Mouse (Mus musculus): ENCODE measurements around the gene Nav2. TPM values are rescaled to one million over a fixed set of nuclear protein-coding genes. Genes with fewer than 3 reads are reported as not detected.

Nav2 gene
- total and polyA plus RNA-seq, 2 experiments from 2014 or later = 16.3 to 44.0 TPM

DNA sequence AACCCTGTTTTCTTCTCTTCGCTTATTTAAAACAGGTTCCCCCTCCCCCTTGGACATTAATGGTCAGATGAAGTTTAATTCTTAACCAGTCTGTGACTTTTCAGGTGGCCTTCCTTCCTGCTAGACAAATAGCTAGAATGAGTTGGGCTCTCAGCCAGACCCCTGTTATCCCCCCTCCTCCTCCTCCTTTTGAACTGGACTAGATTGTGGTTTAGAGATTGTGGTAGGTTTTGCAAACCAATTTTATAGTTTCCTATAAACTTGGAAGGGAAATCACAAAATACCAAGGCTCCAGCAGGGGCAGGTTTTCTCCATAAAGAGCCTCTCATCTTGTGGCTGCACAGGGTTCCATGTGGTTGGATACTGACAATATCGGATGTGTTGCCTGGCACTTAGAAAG, 606.5 kb downstream of the Nav2 start:
- Histone ChIP-seq H3K9me3 (ENCODE audit: low read length) (no peaks in the 10 kb centered on the region), H3K4me3 (ENCODE audit: low read depth, low read length) (no peak overlapping the region), H3K4me2 (ENCODE audit: low read depth) (no peak overlapping the region), H3K27ac (ENCODE audit: low read depth, low read length) (no peak overlapping the region), H3K9ac (no peak overlapping the region), H3K4me1 (ENCODE audit: insufficient read depth) (no peaks in the 10 kb centered on the region), H3K27me3 (ENCODE audit: insufficient read depth, low read length) (no peaks in the 10 kb centered on the region), H3K36me3 (ENCODE audit: insufficient read depth) (no peaks in the 10 kb centered on the region)
- DNase-seq (no peak), ATAC-seq (no peak)
- no peak for TF ChIP-seq CTCF (IDR thresholded peaks at IDR 0.05; ENCODE audit: low read depth)
- 67% methylated on average over 2 of the region's 2 CpGs for WGBS

DNA sequence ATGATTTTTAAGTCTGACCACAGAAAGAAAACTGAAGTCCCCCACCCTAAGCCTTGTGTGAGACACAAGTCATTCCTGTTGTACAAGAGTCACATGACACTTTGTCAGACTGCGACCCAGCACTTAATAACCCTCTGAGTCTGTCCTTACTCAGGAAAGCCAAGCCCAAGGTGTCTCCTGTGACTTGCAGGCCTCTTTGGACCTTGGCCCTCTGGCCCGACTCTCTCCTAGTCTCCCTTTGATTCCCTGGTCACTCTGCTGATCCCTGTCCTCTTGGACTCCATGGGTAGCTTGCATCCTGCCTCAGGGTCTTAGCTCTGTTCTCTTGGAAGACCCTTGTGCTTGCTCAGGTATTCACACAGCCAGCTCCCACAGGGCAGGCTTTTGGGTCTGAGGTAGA, 612.0 kb downstream of the Nav2 start:
- Histone ChIP-seq H3K9me3 (ENCODE audit: low read length) (no peaks in the 10 kb centered on the region), H3K27me3 (ENCODE audit: insufficient read depth, low read length) (no peaks in the 10 kb centered on the region), H3K4me2 (ENCODE audit: low read depth) (no peak overlapping the region), H3K36me3 (ENCODE audit: insufficient read depth) (no peaks in the 10 kb centered on the region), H3K4me1 (ENCODE audit: insufficient read depth) (peaks cover 6% of the 10 kb centered on the region; the same call in 1 of the 2 replicates), H3K4me3 (ENCODE audit: low read depth, low read length) (no peak overlapping the region), H3K9ac (no peak overlapping the region), H3K27ac (ENCODE audit: low read depth, low read length) (no peak overlapping the region)
- WGBS = 64% methylated on average over 2 of the region's 2 CpGs
- no peak for TF ChIP-seq CTCF (IDR thresholded peaks at IDR 0.05; ENCODE audit: low read depth)
- no peak for ATAC-seq
- DNase-seq = no peak

GRCm38 (mm10) chr7:49521349-49521748, 612.8 kb downstream of the Nav2 start:
- H3K9ac ChIP-seq = no peak overlapping the region
- no peaks in the 10 kb centered on the region for H3K36me3 ChIP-seq (ENCODE audit: insufficient read depth)
- H3K9me3 ChIP-seq (ENCODE audit: low read length) = no peaks in the 10 kb centered on the region
- ATAC-seq = no peak
- WGBS = 28% methylated on average over 4 of the region's 4 CpGs
- no peak for DNase-seq
- H3K4me1 ChIP-seq (ENCODE audit: insufficient read depth) = peaks cover 6% of the 10 kb centered on the region; the same call in 1 of the 2 replicates
- H3K27ac ChIP-seq (ENCODE audit: low read depth, low read length) = no peak overlapping the region
- TF ChIP-seq CTCF (IDR thresholded peaks at IDR 0.05; ENCODE audit: low read depth) = no peak
- H3K4me3 ChIP-seq (ENCODE audit: low read depth, low read length) = no peak overlapping the region
- H3K4me2 ChIP-seq (ENCODE audit: low read depth) = no peak overlapping the region
- no peaks in the 10 kb centered on the region for H3K27me3 ChIP-seq (ENCODE audit: insufficient read depth, low read length)

- Histone ChIP-seq H3K9me3 (ENCODE audit: low read length) (no peaks in the 10 kb centered on the region), H3K36me3 (ENCODE audit: insufficient read depth) (no peaks in the 10 kb centered on the region), H3K4me3 (ENCODE audit: low read depth, low read length) (peak overlapping the region; percentile 26; the same call in 1 of the 2 replicates), H3K4me2 (ENCODE audit: low read depth) (peak overlapping the region; percentile 43), H3K27me3 (ENCODE audit: insufficient read depth, low read length) (no peaks in the 10 kb centered on the region), H3K9ac (0 out of 2 replicates have a peak overlapping the region, but pooled peaks have one; percentile 10), H3K4me1 (ENCODE audit: insufficient read depth) (peaks cover 6% of the 10 kb centered on the region; the same call in 1 of the 2 replicates), H3K27ac (ENCODE audit: low read depth, low read length) (no peak overlapping the region; the same call in 1 of the 2 replicates)
- WGBS = 6% methylated on average over 9 of the region's 9 CpGs
- TF ChIP-seq CTCF (IDR thresholded peaks at IDR 0.05; ENCODE audit: low read depth) = no peak
- ATAC-seq = peak; percentile 19; the same call in 1 of the 2 replicates
- DNase-seq = no peak
These were observed 613.5 kb downstream of the Nav2 start for GRCm38 (mm10) chr7:49521976-49522375.

DNA sequence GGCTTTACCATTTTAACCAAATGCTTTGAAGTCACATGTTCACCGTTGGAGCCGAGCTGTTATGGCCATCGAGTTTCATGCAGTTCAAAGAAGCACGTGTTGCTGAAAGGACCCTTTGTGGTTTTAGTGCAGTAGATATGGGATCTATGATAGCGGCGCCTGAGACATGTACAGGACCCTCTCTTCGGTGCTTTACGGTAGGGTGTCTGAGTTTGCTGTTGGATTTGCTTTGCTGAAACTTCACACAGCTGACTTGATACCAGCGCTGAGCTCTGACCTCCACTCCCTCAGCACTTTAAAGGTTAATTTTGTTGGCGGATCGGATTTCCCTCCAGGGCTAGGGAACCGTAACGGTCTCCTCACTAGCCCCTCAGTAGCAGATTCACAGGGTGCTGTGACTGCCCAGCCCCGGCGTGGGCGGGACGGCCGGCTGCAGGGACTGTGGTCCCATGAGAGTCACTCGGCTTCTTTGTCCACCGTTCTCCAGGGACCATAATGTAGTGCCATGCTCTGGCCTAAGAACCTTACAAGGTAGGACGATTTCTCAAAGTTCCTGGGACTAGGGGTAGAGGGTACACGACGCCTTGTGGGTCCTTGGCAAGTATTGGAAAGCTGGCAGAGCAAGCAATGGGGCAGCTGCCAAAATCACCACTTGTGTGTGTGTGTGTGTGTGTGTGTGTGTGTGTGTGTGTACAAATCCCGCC, 614.0 kb downstream of the Nav2 start:
- H3K27me3 ChIP-seq (ENCODE audit: insufficient read depth, low read length) = no peaks in the 10 kb centered on the region
- peak overlapping the region; percentile 9; the same call in 1 of the 2 replicates for H3K27ac ChIP-seq (ENCODE audit: low read depth, low read length)
- H3K4me2 ChIP-seq (ENCODE audit: low read depth) = peak overlapping the region; percentile 43
- H3K9ac ChIP-seq = 0 out of 2 replicates have a peak overlapping the region, but pooled peaks have one; percentile 35
- TF ChIP-seq CTCF (IDR thresholded peaks at IDR 0.05; ENCODE audit: low read depth) = no peak
- 2% methylated on average over 24 of the region's 24 CpGs for WGBS
- no peaks in the 10 kb centered on the region for H3K9me3 ChIP-seq (ENCODE audit: low read length)
- ATAC-seq (peak; percentile 62), DNase-seq (peak; percentile 48)
- no peaks in the 10 kb centered on the region for H3K36me3 ChIP-seq (ENCODE audit: insufficient read depth)
- H3K4me3 ChIP-seq (ENCODE audit: low read depth, low read length) = peak overlapping the region; percentile 26
- H3K4me1 ChIP-seq (ENCODE audit: insufficient read depth) = peaks cover 6% of the 10 kb centered on the region; the same call in 1 of the 2 replicates

- Histone ChIP-seq H3K36me3 (ENCODE audit: insufficient read depth) (no peaks in the 10 kb centered on the region), H3K9me3 (ENCODE audit: low read length) (no peaks in the 10 kb centered on the region), H3K4me2 (ENCODE audit: low read depth) (peak overlapping the region; percentile 43), H3K4me3 (ENCODE audit: low read depth, low read length) (no peak overlapping the region), H3K27me3 (ENCODE audit: insufficient read depth, low read length) (no peaks in the 10 kb centered on the region), H3K9ac (no peak overlapping the region), H3K4me1 (ENCODE audit: insufficient read depth) (peaks cover 6% of the 10 kb centered on the region; the same call in 1 of the 2 replicates), H3K27ac (ENCODE audit: low read depth, low read length) (no peak overlapping the region)
- DNase-seq = no peak
- no peak for ATAC-seq
- TF ChIP-seq CTCF (IDR thresholded peaks at IDR 0.05; ENCODE audit: low read depth) = no peak
- 15% methylated on average over 4 of the region's 4 CpGs for WGBS
These were observed 614.6 kb downstream of the Nav2 start for GRCm38 (mm10) chr7:49523115-49523445.

DNA sequence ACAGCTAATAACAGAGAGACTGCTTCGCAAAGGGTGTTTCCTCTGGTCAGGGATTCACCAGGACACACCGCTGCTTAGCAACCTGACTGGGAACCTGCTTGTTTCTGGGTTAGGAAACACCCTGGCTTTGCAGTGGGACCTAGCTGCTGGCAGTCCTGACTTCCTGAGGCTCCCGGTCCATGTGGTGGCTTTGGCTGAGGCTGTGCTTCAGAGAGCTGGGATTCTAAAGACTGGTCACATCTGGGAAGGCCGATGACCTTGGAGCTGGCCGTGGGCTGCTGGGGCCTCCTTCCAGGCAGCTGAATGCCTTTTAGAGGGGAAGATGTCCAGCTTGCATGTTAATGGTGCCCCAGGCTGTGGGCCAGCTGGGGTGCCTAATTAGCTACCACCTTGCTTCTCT, 615.2 kb downstream of the Nav2 start:
- 29% methylated on average over 5 of the region's 5 CpGs for WGBS
- no peak for DNase-seq
- TF ChIP-seq CTCF (IDR thresholded peaks at IDR 0.05; ENCODE audit: low read depth) = no peak
- no peak overlapping the region for H3K9ac ChIP-seq
- H3K9me3 ChIP-seq (ENCODE audit: low read length) = no peaks in the 10 kb centered on the region
- peaks cover 6% of the 10 kb centered on the region; the same call in 1 of the 2 replicates for H3K4me1 ChIP-seq (ENCODE audit: insufficient read depth)
- no peaks in the 10 kb centered on the region for H3K27me3 ChIP-seq (ENCODE audit: insufficient read depth, low read length)
- 0 out of 2 replicates have a peak overlapping the region, but pooled peaks have one; percentile 43 for H3K4me2 ChIP-seq (ENCODE audit: low read depth)
- H3K4me3 ChIP-seq (ENCODE audit: low read depth, low read length) = no peak overlapping the region
- H3K27ac ChIP-seq (ENCODE audit: low read depth, low read length) = no peak overlapping the region
- no peaks in the 10 kb centered on the region for H3K36me3 ChIP-seq (ENCODE audit: insufficient read depth)
- no peak for ATAC-seq
